Mouse (Mus musculus): Measurements from ENCODE around the gene Rdh12. TPM values are rescaled to one million over a fixed set of nuclear protein-coding genes. Genes with fewer than 3 reads are reported as not detected.

Rdh12 gene
- polyA plus RNA-seq (2014; fragmentation: Illumina TruSeq; extraction: RNeasy Lipid Tissue Mini Kit (QIAGEN cat#74804); ENCODE audit: low read depth, low replicate concordance) = 1.2 TPM

DNA sequence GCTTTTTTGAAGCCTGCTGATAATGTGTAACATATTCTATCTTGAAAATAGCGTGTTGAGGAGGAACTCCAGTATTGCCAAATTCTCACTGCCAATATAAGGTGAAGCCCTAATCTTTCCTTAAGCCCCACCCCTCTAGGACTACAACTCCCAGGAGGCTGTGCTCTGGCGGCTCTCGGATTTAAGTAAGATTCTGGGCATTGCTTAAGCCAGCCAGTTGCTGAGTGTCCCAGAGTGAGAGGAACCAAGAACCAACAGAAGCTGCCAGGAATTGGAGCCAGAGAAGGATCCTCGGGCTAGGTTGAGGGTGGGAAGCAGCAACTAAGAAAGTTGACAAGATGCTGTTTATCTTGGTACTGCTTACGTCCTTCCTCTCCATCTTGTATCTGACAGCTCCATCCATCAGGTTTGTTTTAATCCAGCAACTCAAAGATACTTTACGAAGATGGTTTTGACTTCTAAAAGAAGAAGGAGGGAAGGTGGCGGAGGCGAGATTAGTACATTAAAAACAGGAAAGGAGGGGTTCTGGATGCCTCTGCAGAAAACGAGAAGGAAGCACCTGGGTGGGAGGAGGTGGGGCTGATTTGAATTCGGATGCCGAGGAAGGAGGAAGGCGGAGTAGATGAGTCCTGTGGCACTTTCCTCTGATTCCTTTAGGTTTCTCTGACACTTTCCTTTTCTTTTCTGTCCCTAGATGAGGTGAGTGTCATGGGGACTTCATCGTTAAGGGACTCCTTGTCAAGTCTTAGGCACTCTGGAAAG lies at the start of gene Rdh12:
TSS of gene Rdh12 (plus strand) at position 212 of the 762 bp plus-strand sequence.

DNA sequence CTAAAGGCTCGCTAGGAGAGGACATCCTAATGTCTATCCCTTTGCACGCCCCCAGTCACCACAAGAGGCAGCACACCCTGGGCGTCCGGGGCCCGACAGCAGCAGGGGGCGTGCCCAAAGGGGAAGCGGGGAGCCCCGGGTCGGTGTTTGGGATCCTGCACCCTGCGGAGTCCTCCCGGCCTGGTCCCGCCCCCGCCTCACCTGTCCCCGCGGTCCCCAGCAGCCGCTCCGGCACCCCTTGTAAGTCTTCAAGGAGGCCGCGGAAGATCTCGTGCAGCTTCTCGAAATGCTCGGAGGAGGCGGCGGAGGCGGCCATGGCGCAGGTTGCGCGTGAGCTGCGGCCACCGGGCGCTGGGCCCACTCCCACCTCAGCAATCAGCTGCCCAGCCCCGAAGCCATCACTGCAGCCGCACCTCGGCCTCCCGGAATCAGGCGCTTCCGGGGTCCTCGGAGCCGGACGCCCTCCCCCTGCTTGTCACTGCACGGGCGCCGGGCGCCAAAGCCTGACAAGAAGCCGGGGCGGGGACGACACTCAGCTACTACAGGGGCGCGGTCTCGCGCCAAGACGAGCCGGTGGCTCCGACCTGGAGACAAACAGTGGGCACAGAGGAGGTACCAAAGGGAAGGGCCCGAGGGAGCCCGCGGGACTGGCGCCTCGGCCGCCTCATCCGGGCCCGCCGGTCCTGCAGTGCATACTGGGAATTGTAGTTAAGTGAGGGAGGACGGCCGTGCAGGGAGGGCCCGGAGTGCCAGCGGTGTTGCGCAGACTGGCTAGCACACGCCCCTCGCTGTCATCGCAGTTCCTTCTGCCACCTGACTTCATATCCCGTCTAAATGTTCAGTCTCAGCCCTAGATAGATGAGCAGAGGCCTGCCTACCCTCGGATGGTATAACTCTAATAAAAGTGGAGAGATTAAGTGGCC lies 36.4 kb upstream of the Rdh12 start, which contains the start of gene Vti1b:
TSS of gene Vti1b (minus strand) at position 649 of the 923 bp plus-strand sequence.

DNA sequence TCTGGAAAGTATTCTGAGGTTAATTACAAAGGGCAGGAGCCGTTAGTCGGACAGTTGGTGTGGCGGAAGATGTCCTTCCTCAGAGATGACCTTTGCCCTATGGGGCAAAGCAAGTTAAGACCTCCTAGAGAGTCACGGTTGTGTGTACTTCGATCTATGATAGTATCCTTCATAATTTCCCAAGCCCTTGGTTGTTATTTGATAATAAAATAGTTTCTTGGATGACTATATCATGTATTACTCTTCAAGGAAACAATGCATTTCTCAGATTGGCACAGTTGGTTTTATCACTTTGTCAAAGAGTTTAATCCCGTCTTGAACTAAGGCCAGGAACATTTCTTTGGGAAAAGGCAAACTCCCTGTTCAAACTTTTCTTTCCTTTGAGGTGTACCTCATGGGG lies 16.5 kb upstream of the Rdh12 start, which contains the start of gene Rdh11:
TSS of gene Rdh11 (minus strand) at position 101 of the 400 bp plus-strand sequence.

Other genes with a start within 250 kb of the Rdh12 start
- gene Tmem229b, start 201.3 kb upstream of the Rdh12 start, polyA plus RNA-seq (2014; fragmentation: Illumina TruSeq; extraction: RNeasy Lipid Tissue Mini Kit (QIAGEN cat#74804); ENCODE audit: low read depth, low replicate concordance) = 2.2 TPM
- gene Plekhh1, start 179.8 kb upstream of the Rdh12 start, polyA plus RNA-seq (2014; fragmentation: Illumina TruSeq; extraction: RNeasy Lipid Tissue Mini Kit (QIAGEN cat#74804); ENCODE audit: low read depth, low replicate concordance) = 3.1 TPM
- 28.5 TPM for gene Pigh, start 119.3 kb upstream of the Rdh12 start, polyA plus RNA-seq (2014; fragmentation: Illumina TruSeq; extraction: RNeasy Lipid Tissue Mini Kit (QIAGEN cat#74804); ENCODE audit: low read depth, low replicate concordance)
- not detected for gene Arg2, start 78.1 kb upstream of the Rdh12 start, polyA plus RNA-seq (2014; fragmentation: Illumina TruSeq; extraction: RNeasy Lipid Tissue Mini Kit (QIAGEN cat#74804); ENCODE audit: low read depth, low replicate concordance)
- gene Vti1b, start 36.2 kb upstream of the Rdh12 start, polyA plus RNA-seq (2014; fragmentation: Illumina TruSeq; extraction: RNeasy Lipid Tissue Mini Kit (QIAGEN cat#74804); ENCODE audit: low read depth, low replicate concordance) = 126 TPM
- gene Rdh11, start 16.6 kb upstream of the Rdh12 start, polyA plus RNA-seq (2014; fragmentation: Illumina TruSeq; extraction: RNeasy Lipid Tissue Mini Kit (QIAGEN cat#74804); ENCODE audit: low read depth, low replicate concordance) = 43.8 TPM
- gene Zfyve26, start 87.4 kb downstream of the Rdh12 start, polyA plus RNA-seq (2014; fragmentation: Illumina TruSeq; extraction: RNeasy Lipid Tissue Mini Kit (QIAGEN cat#74804); ENCODE audit: low read depth, low replicate concordance) = 9.9 TPM
- 0.29 TPM for gene Rad51b, start 88.4 kb downstream of the Rdh12 start, polyA plus RNA-seq (2014; fragmentation: Illumina TruSeq; extraction: RNeasy Lipid Tissue Mini Kit (QIAGEN cat#74804); ENCODE audit: low read depth, low replicate concordance)